Mouse (Mus musculus) liver, adult 2 months (tissue): ENCODE measurements around the gene Insl6. TPM values are rescaled to one million over a fixed set of nuclear protein-coding genes. Genes with fewer than 3 reads are reported as not detected.

Experiments
- DNase-seq: peaks from one replicate; pipeline ENCODE4 v3.0.0-alpha.2; 2011; ENCODE audit warnings: low read depth, low spot score; ENCODE audit errors: extremely low read depth
- H3K27ac ChIP-seq: fragments of 200-500 bp; replicated peaks from 2 replicates; pipeline ENCODE4 v1.5.1; 2012; ENCODE audit warnings: low read depth, mild to moderate bottlenecking, control low read depth, inconsistent platforms, low read length; ENCODE audit not compliant: insufficient read depth
- H3K27me3 ChIP-seq: fragments of 200-500 bp; 2 replicates; pipeline ENCODE4 v1.6.1; 2012; ENCODE audit warnings: mild to moderate bottlenecking, moderate library complexity, low read length, inconsistent platforms; ENCODE audit not compliant: control insufficient read depth, insufficient read depth
- H3K36me3 ChIP-seq: fragments of 200-500 bp; 2 replicates; pipeline ENCODE4 v1.6.1; 2012; ENCODE audit warnings: low read length, inconsistent platforms; ENCODE audit not compliant: control insufficient read depth, insufficient read depth
- H3K4me1 ChIP-seq: fragments of 200-500 bp; 2 replicates; pipeline ENCODE4 v1.6.1; 2011; ENCODE audit warnings: low read length; ENCODE audit not compliant: control insufficient read depth, insufficient read depth
- H3K4me3 ChIP-seq: fragments of 200-500 bp; 2 replicates; pipeline ENCODE4 v1.5.1; 2011; ENCODE audit warnings: low read depth, mild to moderate bottlenecking, control low read depth, low read length, moderate library complexity; ENCODE audit not compliant: insufficient read depth
- H3K79me2 ChIP-seq: fragments of 200-500 bp; 2 replicates; pipeline ENCODE4 v1.6.1; 2012; ENCODE audit warnings: inconsistent platforms, mild to moderate bottlenecking, low read length, moderate library complexity; ENCODE audit not compliant: control insufficient read depth, insufficient read depth
- H3K9ac ChIP-seq: fragments of 200-500 bp; 2 replicates; pipeline ENCODE4 v1.6.1; 2012; ENCODE audit warnings: low read depth, mild to moderate bottlenecking, control low read depth, inconsistent platforms, low read length
- CTCF ChIP-seq: fragments of 200-500 bp; IDR thresholded peaks from 2 replicates; pipeline ENCODE4 v1.5.1; 2011; ENCODE audit warnings: low read depth, low read length, control low read depth
- POLR2A ChIP-seq: fragments of 200-500 bp; IDR thresholded peaks from 2 replicates; pipeline ENCODE4 v1.6.1; 2011; ENCODE audit warnings: low read length, control low read depth; ENCODE audit not compliant: insufficient read depth; ENCODE audit errors: extremely low read depth
- WGBS: fragments of 180-500 bp; shearing (Covaris S2); methylation state at CpG from one replicate; pipeline ENCODE4 v1.1.7; 2018; 5-methylcytosine and 5-hydroxymethylcytosine counted together
- polyA plus RNA-seq: library from polyadenylated mRNA; depleted of rRNA; stranded (reverse); fragments of >200 nt; gene quantifications from 2 replicates; pipeline ENCODE4 v1.2.3, GENCODE M21; 2012
- total RNA-seq: library from RNA; depleted of rRNA; stranded (reverse); fragments of >200 nt; gene quantifications from 2 replicates; pipeline ENCODE4 v1.2.3, GENCODE M21; 2014

Gene Insl6
- total and polyA plus RNA-seq, 2 experiments = 0.13 to 1.2 TPM

DNA sequence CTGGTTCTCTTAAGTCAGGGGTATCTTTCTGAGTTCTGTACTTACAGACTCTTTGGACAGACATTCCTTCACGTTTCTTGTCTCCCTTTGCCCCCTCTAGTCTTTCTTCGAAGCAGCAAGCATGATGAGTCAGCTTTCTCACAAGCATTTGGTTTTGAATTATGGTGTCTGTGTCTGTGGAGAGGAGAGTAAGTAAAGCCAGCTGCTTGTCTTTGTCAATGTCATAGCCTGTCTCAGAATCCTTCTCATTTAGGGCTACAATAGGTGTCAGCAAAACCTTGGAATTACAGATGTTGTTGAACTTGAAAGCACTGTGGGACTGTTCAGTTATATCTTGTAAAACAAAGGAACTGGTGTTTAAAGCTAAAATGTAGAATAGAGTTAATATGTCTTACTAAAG is 30.4 kb downstream of the Insl6 start:
- H3K4me3 ChIP-seq = no peak overlapping the region
- no peak overlapping the region for H3K27ac ChIP-seq
- H3K79me2 ChIP-seq = no peaks in the 10 kb centered on the region
- no peak overlapping the region for H3K9ac ChIP-seq
- no peak for DNase-seq
- WGBS = 83% methylated on average over 2 of the region's 2 CpGs
- H3K36me3 ChIP-seq = peaks cover 29% of the 10 kb centered on the region
- H3K4me1 ChIP-seq = no peaks in the 10 kb centered on the region
- TF ChIP-seq POLR2A (no peak), CTCF (no peak)
- no peaks in the 10 kb centered on the region for H3K27me3 ChIP-seq

GRCm38 (mm10) chr19:29292546-29292945 is 32.6 kb downstream of the Insl6 start:
- 90% methylated on average over 4 of the region's 4 CpGs for WGBS

GRCm38 (mm10) chr19:29291532-29291931 is 33.6 kb downstream of the Insl6 start:
- 84% methylated on average over 14 of the region's 14 CpGs for WGBS
- no peaks in the 10 kb centered on the region for H3K27me3 ChIP-seq
- H3K4me3 ChIP-seq = no peak overlapping the region
- H3K27ac ChIP-seq = no peak overlapping the region
- H3K79me2 ChIP-seq = no peaks in the 10 kb centered on the region
- peaks cover 27% of the 10 kb centered on the region for H3K36me3 ChIP-seq
- no peaks in the 10 kb centered on the region for H3K4me1 ChIP-seq
- TF ChIP-seq POLR2A (no peak), CTCF (no peak)
- no peak overlapping the region for H3K9ac ChIP-seq
- no peak for DNase-seq

More at GRCm38 (mm10) chr19:29292546-29292945, 32.6 kb downstream of the Insl6 start:
- Histone ChIP-seq H3K36me3 (peaks cover 25% of the 10 kb centered on the region), H3K27me3 (no peaks in the 10 kb centered on the region), H3K4me1 (no peaks in the 10 kb centered on the region), H3K27ac (no peak overlapping the region), H3K79me2 (no peaks in the 10 kb centered on the region), H3K9ac (no peak overlapping the region), H3K4me3 (no peak overlapping the region)
- no peak for DNase-seq
- no peak for TF ChIP-seq POLR2A
- TF ChIP-seq CTCF = no peak

GRCm38 (mm10) chr19:29287863-29288262 is 37.3 kb downstream of the Insl6 start:
- Histone ChIP-seq H3K79me2 (no peaks in the 10 kb centered on the region), H3K9ac (no peak overlapping the region), H3K4me3 (no peak overlapping the region), H3K36me3 (peaks cover 22% of the 10 kb centered on the region), H3K27ac (no peak overlapping the region), H3K27me3 (no peaks in the 10 kb centered on the region), H3K4me1 (peaks cover 2% of the 10 kb centered on the region; the same call in 1 of the 2 replicates)
- no peak for DNase-seq
- TF ChIP-seq POLR2A = no peak
- no peak for TF ChIP-seq CTCF
- 83% methylated on average over 8 of the region's 8 CpGs for WGBS

DNA sequence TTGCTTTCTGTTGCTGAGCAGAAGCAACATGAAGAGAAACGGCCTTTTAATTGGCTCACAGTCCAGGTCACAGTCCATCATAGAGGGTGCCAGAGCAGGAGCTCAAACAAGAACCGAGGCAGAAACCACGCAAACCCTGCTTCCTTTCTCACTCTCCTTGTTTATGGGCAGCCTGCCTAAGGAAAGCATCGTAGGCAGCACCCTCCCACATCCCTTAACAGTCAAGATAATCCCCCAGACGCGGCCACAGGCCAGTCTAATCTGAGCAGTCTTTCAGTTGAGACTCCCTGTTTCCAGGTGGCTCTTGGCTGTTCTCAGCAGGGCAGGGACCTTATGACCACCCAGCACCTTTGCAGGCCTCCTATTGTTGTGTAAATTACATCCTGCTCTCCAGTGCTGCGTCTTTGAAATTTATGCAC is 39.7 kb downstream of the Insl6 start:
- Histone ChIP-seq H3K27ac (no peak overlapping the region), H3K36me3 (peaks cover 20% of the 10 kb centered on the region), H3K9ac (no peak overlapping the region), H3K79me2 (no peaks in the 10 kb centered on the region), H3K4me1 (peaks cover 2% of the 10 kb centered on the region; the same call in 1 of the 2 replicates), H3K27me3 (no peaks in the 10 kb centered on the region), H3K4me3 (no peak overlapping the region)
- 48% methylated on average over 7 of the region's 7 CpGs for WGBS
- peak; percentile 76 for DNase-seq
- TF ChIP-seq POLR2A (no peak), CTCF (no peak)

DNA sequence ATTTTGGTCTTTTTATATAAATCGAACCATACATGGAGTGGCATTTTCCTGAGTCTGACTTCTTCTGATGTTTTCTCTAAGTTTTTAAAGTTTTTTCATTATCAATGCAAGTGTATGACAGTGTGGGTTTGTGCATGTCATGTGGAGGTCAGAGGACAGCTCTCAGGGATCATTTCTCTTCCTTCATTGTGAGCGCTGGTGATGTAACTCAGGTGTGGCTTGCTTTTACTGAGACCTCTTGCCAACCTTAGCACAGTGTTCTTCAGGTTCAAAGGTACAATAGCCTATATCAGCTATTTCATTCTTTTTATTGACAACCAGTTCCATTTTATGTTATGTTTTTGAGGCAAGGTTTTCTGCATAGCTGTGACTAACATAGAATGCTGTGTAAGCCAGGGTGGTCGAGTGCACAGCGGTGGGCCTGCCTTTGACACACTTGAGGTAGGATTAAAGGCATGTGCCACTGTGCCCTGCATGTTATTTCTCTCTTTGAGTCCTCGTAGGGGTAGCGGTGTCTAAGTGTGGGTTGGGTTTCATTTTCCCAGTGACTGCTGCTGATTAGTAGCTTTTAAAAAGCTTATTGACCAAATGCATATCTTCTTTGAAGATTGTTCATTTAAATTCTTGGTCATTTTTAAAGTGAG is 46.1 kb downstream of the Insl6 start:
- no peak overlapping the region for H3K27ac ChIP-seq
- peaks cover 35% of the 10 kb centered on the region for H3K36me3 ChIP-seq
- H3K9ac ChIP-seq = no peak overlapping the region
- WGBS = 89% methylated on average over 6 of the region's 6 CpGs
- no peaks in the 10 kb centered on the region for H3K27me3 ChIP-seq
- no peak overlapping the region for H3K4me3 ChIP-seq
- TF ChIP-seq POLR2A (no peak), CTCF (no peak)
- H3K4me1 ChIP-seq = no peaks in the 10 kb centered on the region
- peak; percentile 19 for DNase-seq
- H3K79me2 ChIP-seq = no peaks in the 10 kb centered on the region
